Mouse (Mus musculus) spleen, adult 2 months (tissue): Measurements from ENCODE around the gene Ccdc69. TPM values are rescaled to one million over a fixed set of nuclear protein-coding genes. Genes with fewer than 3 reads are reported as not detected.

Experiments
- DNase-seq, 2 experiments: peaks; one replicate each; pipeline versions ENCODE4 v3.0.0 to v3.0.0-alpha.2; 2012 to 2021; ENCODE audit warnings: low spot score in 2 of 2, low read depth in 1 of 2
- H3K27ac ChIP-seq: fragments of 200-500 bp; 2 replicates; pipeline ENCODE4 v1.5.1; 2012; ENCODE audit warnings: low read length, inconsistent platforms; ENCODE audit not compliant: insufficient read depth
- H3K27me3 ChIP-seq: fragments of 200-500 bp; 2 replicates; pipeline ENCODE4 v1.6.1; 2012; ENCODE audit warnings: mild to moderate bottlenecking, moderate library complexity, low read length, inconsistent platforms; ENCODE audit not compliant: control insufficient read depth, insufficient read depth
- H3K36me3 ChIP-seq: fragments of 200-500 bp; 2 replicates; pipeline ENCODE4 v1.6.1; 2012; ENCODE audit warnings: mild to moderate bottlenecking, low read length, inconsistent platforms; ENCODE audit not compliant: control insufficient read depth, insufficient read depth
- H3K4me1 ChIP-seq: fragments of 200-500 bp; 2 replicates; pipeline ENCODE4 v1.6.1; 2011; ENCODE audit warnings: inconsistent platforms; ENCODE audit not compliant: control insufficient read depth, insufficient read depth, insufficient read length
- H3K4me3 ChIP-seq: fragments of 200-500 bp; 2 replicates; pipeline ENCODE4 v1.5.1; 2011; ENCODE audit warnings: mild to moderate bottlenecking, inconsistent platforms; ENCODE audit not compliant: insufficient read depth, insufficient read length; ENCODE audit errors: extremely low read depth
- CTCF ChIP-seq: fragments of 200-500 bp; IDR thresholded peaks from 2 replicates; pipeline ENCODE4 v1.5.1; 2011; ENCODE audit warnings: mild to moderate bottlenecking, inconsistent platforms; ENCODE audit not compliant: insufficient read depth, insufficient read length, insufficient replicate concordance; ENCODE audit errors: extremely low read depth
- POLR2A ChIP-seq: fragments of 200-500 bp; IDR thresholded peaks from 2 replicates; pipeline ENCODE4 v1.6.1; 2011; ENCODE audit warnings: low read depth, low read length, inconsistent platforms
- WGBS: fragments of 180-500 bp; shearing (Covaris S2); methylation state at CpG from one replicate; pipeline ENCODE4 v1.1.7; 2018; 5-methylcytosine and 5-hydroxymethylcytosine counted together
- polyA plus RNA-seq: library from polyadenylated mRNA; depleted of rRNA; stranded (reverse); fragments of >200 nt; gene quantifications from 2 replicates; pipeline ENCODE4 v1.2.3, GENCODE M21; 2012

Ccdc69 gene
- polyA plus RNA-seq, 1 experiment: 10.6 TPM

GRCm38 (mm10) chr11:55073191-55073590, 4.7 kb downstream of the Ccdc69 start:
- WGBS: 75% methylated on average over 10 of the region's 10 CpGs
- peak overlapping the region; percentile 78 for H3K27ac ChIP-seq
- TF ChIP-seq CTCF (no peak), POLR2A (no peak)
- peaks cover 28% of the 10 kb centered on the region for H3K4me1 ChIP-seq
- H3K27me3 ChIP-seq: no peaks in the 10 kb centered on the region
- no peak overlapping the region for H3K4me3 ChIP-seq
- no peak for DNase-seq
- H3K36me3 ChIP-seq: no peaks in the 10 kb centered on the region

GRCm38 (mm10) chr11:55072467-55072866, 5.5 kb downstream of the Ccdc69 start:
- peak in 1 of 2 experiments; percentile 47 for DNase-seq
- TF ChIP-seq CTCF: no peak
- peaks cover 26% of the 10 kb centered on the region for H3K4me1 ChIP-seq
- peak overlapping the region; percentile 78 for H3K27ac ChIP-seq
- H3K4me3 ChIP-seq: no peak overlapping the region
- 6% methylated on average over 8 of the region's 8 CpGs for WGBS
- H3K27me3 ChIP-seq: no peaks in the 10 kb centered on the region
- H3K36me3 ChIP-seq: no peaks in the 10 kb centered on the region

- 89% methylated on average over 5 of the region's 5 CpGs for WGBS
- H3K4me1 ChIP-seq: peaks cover 19% of the 10 kb centered on the region
These were observed 6.6 kb downstream of the Ccdc69 start for GRCm38 (mm10) chr11:55071344-55071743.

GRCm38 (mm10) chr11:55069023-55069422, 8.9 kb downstream of the Ccdc69 start:
- no peak for DNase-seq
- WGBS: 59% methylated on average over 2 of the region's 2 CpGs
- no peak for TF ChIP-seq POLR2A
- TF ChIP-seq CTCF: no peak
- H3K27me3 ChIP-seq: no peaks in the 10 kb centered on the region
- no peaks in the 10 kb centered on the region for H3K36me3 ChIP-seq
- H3K4me3 ChIP-seq: no peak overlapping the region
- H3K27ac ChIP-seq: no peak overlapping the region
- peaks cover 10% of the 10 kb centered on the region for H3K4me1 ChIP-seq

More at GRCm38 (mm10) chr11:55071344-55071743, 6.6 kb downstream of the Ccdc69 start:
- TF ChIP-seq CTCF (no peak), POLR2A (no peak)
- DNase-seq: no peak
- Histone ChIP-seq H3K27me3 (no peaks in the 10 kb centered on the region), H3K4me3 (no peak overlapping the region), H3K36me3 (no peaks in the 10 kb centered on the region), H3K27ac (no peak overlapping the region)

- DNase-seq: no peak
- 61% methylated on average over 4 of the region's 4 CpGs for WGBS
- Histone ChIP-seq H3K27me3 (no peaks in the 10 kb centered on the region), H3K27ac (no peak overlapping the region), H3K4me1 (peaks cover 3% of the 10 kb centered on the region; the same call in 1 of the 2 replicates), H3K4me3 (no peak overlapping the region), H3K36me3 (0 out of 2 replicates have a peak, but pooled peaks cover 1% of the 10 kb centered on the region)
- no peak for TF ChIP-seq CTCF
- no peak for TF ChIP-seq POLR2A
These were observed 11.0 kb downstream of the Ccdc69 start for GRCm38 (mm10) chr11:55066921-55067320.

- no peak for DNase-seq
- 77% methylated on average over 5 of the region's 5 CpGs for WGBS
- no peak overlapping the region for H3K27ac ChIP-seq
- H3K4me3 ChIP-seq: no peak overlapping the region
- TF ChIP-seq CTCF (no peak), POLR2A (no peak)
- H3K4me1 ChIP-seq: no peaks in the 10 kb centered on the region; the same call in 1 of the 2 replicates
- H3K27me3 ChIP-seq: no peaks in the 10 kb centered on the region
- peaks cover 17% of the 10 kb centered on the region for H3K36me3 ChIP-seq
These were observed 15.1 kb downstream of the Ccdc69 start for GRCm38 (mm10) chr11:55062856-55063255.

- H3K4me1 ChIP-seq: no peaks in the 10 kb centered on the region
- no peak for DNase-seq
- H3K4me3 ChIP-seq: no peak overlapping the region
- 90% methylated on average over 5 of the region's 5 CpGs for WGBS
- H3K27ac ChIP-seq: no peak overlapping the region
- H3K27me3 ChIP-seq: no peaks in the 10 kb centered on the region
- TF ChIP-seq POLR2A (no peak), CTCF (no peak)
- peaks cover 19% of the 10 kb centered on the region for H3K36me3 ChIP-seq
These were observed 17.1 kb downstream of the Ccdc69 start for GRCm38 (mm10) chr11:55060802-55061201.
